Mouse (Mus musculus) forebrain, embryonic 12.5 days (tissue): ENCODE data around the gene Mavs. TPM values are rescaled to one million over a fixed set of nuclear protein-coding genes. Genes with fewer than 3 reads are reported as not detected.

ENCODE experiments used
- ATAC-seq: fragments of 200-750 bp; cut with Nextera tagmentation; 2 replicates; pipeline ENCODE4 v1.8.0; 2017; ENCODE audit warnings: moderate TSS enrichment; ENCODE audit not compliant: low FRiP score
- H3K27ac ChIP-seq: fragments of 300-500 bp; sonication (generic); 2 replicates; pipeline ENCODE4 v1.5.1; 2016; ENCODE audit warnings: mild to moderate bottlenecking
- H3K27me3 ChIP-seq: fragments of 300-500 bp; sonication (generic); 2 replicates; pipeline ENCODE4 v1.6.1; 2016; ENCODE audit warnings: mild to moderate bottlenecking
- H3K36me3 ChIP-seq: fragments of 300-500 bp; sonication (generic); replicated peaks from 2 replicates; pipeline ENCODE4 v1.6.1; 2016; ENCODE audit warnings: mild to moderate bottlenecking
- H3K4me1 ChIP-seq: fragments of 300-500 bp; sonication (generic); 2 replicates; pipeline ENCODE4 v1.6.1; 2016
- H3K4me2 ChIP-seq: fragments of 300-500 bp; sonication (generic); 2 replicates; pipeline ENCODE4 v1.6.1; 2016; ENCODE audit warnings: mild to moderate bottlenecking, moderate library complexity
- H3K4me3 ChIP-seq: fragments of 300-500 bp; sonication (generic); replicated peaks from 2 replicates; pipeline ENCODE4 v1.5.1; 2016; ENCODE audit warnings: mild to moderate bottlenecking
- H3K9ac ChIP-seq: fragments of 300-500 bp; sonication (generic); 2 replicates; pipeline ENCODE4 v1.6.1; 2016; ENCODE audit warnings: mild to moderate bottlenecking
- H3K9me3 ChIP-seq: fragments of 300-500 bp; sonication (generic); 2 replicates; pipeline ENCODE4 v1.6.1; 2016
- WGBS: fragments of 180-500 bp; shearing (Covaris S2); methylation state at CpG from one replicate; pipeline ENCODE4 v1.1.7; 2016; 5-methylcytosine and 5-hydroxymethylcytosine counted together
- microRNA-seq: library from miRNA; unstranded; fragments of <30 nt; microRNA quantifications from one replicate; pipeline ENCODE4, GENCODE M21; 2017
- polyA plus RNA-seq: library from polyadenylated mRNA; unstranded; fragments of >200 nt; fragmentation: Nextera tagmentation; extraction: Ambion mirVana; gene quantifications from 2 replicates; pipeline ENCODE4 v1.2.1, GENCODE M21; 2016

Gene Mavs
- polyA plus RNA-seq, 1 experiment from 2014 or later, result 11.3 TPM

- Histone ChIP-seq H3K27me3 (no peaks in the 10 kb centered on the region), H3K4me1 (no peaks in the 10 kb centered on the region), H3K27ac (no peak overlapping the region), H3K36me3 (peaks cover 70% of the 10 kb centered on the region), H3K9ac (no peak overlapping the region), H3K9me3 (no peaks in the 10 kb centered on the region), H3K4me3 (no peak overlapping the region), H3K4me2 (no peak overlapping the region)
- WGBS, result 95% methylated on average over 5 of the region's 5 CpGs
- ATAC-seq, result no peak
These were observed 42.9 kb downstream of the Mavs start for GRCm38 (mm10) chr2:131276722-131277121.

DNA sequence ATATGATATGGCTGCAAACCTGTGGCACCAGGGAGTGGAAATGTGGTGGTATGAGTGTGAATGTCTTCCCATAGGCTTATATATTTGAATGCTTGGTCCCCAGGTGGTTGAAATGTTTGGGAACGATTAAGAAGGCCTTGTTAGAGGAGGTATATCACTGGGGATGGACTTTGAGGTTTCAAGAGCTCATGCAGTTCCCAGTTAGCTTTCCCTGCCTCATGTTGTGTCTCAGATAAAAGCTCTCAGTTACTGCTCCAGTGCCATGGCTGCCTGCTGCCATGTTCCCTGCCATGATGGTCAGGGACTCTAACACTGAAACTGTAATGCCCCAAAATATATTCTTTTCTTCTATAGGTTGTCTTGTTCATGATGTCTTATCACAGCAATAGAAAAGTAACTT, 47.7 kb downstream of the Mavs start:
- ATAC-seq, result no peak
- Histone ChIP-seq H3K4me2 (no peak overlapping the region), H3K27ac (no peak overlapping the region), H3K36me3 (peaks cover 62% of the 10 kb centered on the region), H3K27me3 (no peaks in the 10 kb centered on the region), H3K9me3 (no peaks in the 10 kb centered on the region), H3K9ac (no peak overlapping the region), H3K4me1 (no peaks in the 10 kb centered on the region), H3K4me3 (no peak overlapping the region)
- WGBS, result 89% methylated on average over 1 of the region's 1 CpGs

- H3K4me1 ChIP-seq, result no peaks in the 10 kb centered on the region
- H3K9ac ChIP-seq, result no peak overlapping the region
- no peak overlapping the region for H3K4me3 ChIP-seq
- no peak overlapping the region for H3K4me2 ChIP-seq
- H3K9me3 ChIP-seq, result no peaks in the 10 kb centered on the region
- ATAC-seq, result no peak
- H3K27ac ChIP-seq, result no peak overlapping the region
- WGBS, result 87% methylated on average over 1 of the region's 1 CpGs
- peaks cover 53% of the 10 kb centered on the region for H3K36me3 ChIP-seq
- no peaks in the 10 kb centered on the region for H3K27me3 ChIP-seq
These were observed 52.4 kb downstream of the Mavs start for GRCm38 (mm10) chr2:131286276-131286675.

DNA sequence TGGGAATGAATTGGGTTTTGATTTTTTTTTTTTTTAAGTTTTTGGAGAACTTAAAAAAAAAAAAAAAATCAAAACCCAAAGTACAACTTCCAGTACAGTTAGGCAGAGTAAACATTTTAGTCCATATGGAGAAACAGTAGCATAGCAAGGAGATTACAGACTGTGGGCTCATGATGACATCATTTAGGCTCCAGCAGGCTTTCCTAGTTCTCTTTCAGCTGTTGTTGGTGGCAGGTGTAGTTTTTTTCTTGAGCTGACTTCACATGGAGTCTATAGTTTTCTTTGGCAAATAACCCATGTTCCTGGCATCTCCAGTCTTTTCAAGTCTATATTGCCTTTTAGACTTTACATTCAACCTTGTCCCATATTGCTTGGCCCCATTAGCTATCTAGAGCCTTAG, 56.8 kb downstream of the Mavs start:
- H3K4me3 ChIP-seq, result no peak overlapping the region
- no peak overlapping the region for H3K9ac ChIP-seq
- no peak for ATAC-seq
- no peak overlapping the region for H3K4me2 ChIP-seq
- H3K27me3 ChIP-seq, result no peaks in the 10 kb centered on the region
- no peak overlapping the region for H3K27ac ChIP-seq
- no peaks in the 10 kb centered on the region for H3K4me1 ChIP-seq
- no peaks in the 10 kb centered on the region for H3K9me3 ChIP-seq
- peaks cover 75% of the 10 kb centered on the region for H3K36me3 ChIP-seq

DNA sequence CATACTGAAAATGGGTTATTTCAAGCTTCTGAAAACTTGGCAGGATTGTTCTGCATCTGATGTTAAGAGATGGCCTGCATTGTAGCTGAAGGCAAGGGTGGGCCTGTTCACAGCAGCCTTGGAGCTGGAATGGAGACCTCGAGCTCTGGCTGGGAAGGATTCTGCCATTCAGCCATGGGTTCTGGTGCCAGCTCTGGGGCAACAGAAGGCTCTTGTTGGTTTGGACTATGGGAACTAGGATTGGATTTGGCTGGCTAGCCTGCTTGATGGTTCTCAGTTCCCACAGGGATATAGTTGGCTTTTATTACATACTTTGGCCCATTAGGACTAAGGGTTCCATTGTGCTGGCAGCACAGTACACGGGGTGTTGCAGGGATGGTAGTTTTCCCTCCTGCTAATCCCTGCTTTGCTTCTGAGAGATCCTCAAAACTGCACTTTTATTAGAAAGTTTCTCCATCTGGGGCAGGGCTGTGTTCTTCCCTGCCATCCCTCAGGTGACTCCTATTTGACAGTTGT, 62.9 kb downstream of the Mavs start:
- H3K9ac ChIP-seq, result no peak overlapping the region
- H3K4me1 ChIP-seq, result no peaks in the 10 kb centered on the region
- H3K4me3 ChIP-seq, result no peak overlapping the region
- WGBS, result 94% methylated on average over 2 of the region's 2 CpGs
- no peak overlapping the region for H3K27ac ChIP-seq
- peaks cover 72% of the 10 kb centered on the region for H3K36me3 ChIP-seq
- no peaks in the 10 kb centered on the region for H3K27me3 ChIP-seq
- no peaks in the 10 kb centered on the region for H3K9me3 ChIP-seq
- H3K4me2 ChIP-seq, result no peak overlapping the region
- no peak for ATAC-seq

Small RNA genes within 50 kb of the gene (microRNA-seq; reads per million reads assigned to microRNA genes)
- 125 reads per million, percentile 51 among the genes with 10 or more reads in this experiment for gene Mir103-2

Other genes with a start within 250 kb of the Mavs start
- 6.0 and 7.6 TPM in 2 replicates for gene Gfra4, start 191.0 kb upstream of the Mavs start, polyA plus RNA-seq
- 0.97 and 1.5 TPM in 2 replicates for gene Adam33, start 170.2 kb upstream of the Mavs start, polyA plus RNA-seq
- 0.06 and 0.09 TPM in 2 replicates for gene Siglec1, start 147.3 kb upstream of the Mavs start, polyA plus RNA-seq
- 4.5 and 5.2 TPM in 2 replicates for gene Hspa12b, start 106.8 kb upstream of the Mavs start, polyA plus RNA-seq
- not detected in 2 replicates for gene Gm11037, start 100.6 kb upstream of the Mavs start, polyA plus RNA-seq
- 104 TPM in 2 replicates for gene 1700037H04Rik, start 74.0 kb upstream of the Mavs start, polyA plus RNA-seq
- gene Cenpb, start 54.0 kb upstream of the Mavs start, polyA plus RNA-seq, result 15.3 and 16.2 TPM in 2 replicates
- gene Cdc25b, start 47.1 kb upstream of the Mavs start, polyA plus RNA-seq, result 73.1 and 81.9 TPM in 2 replicates
- 10.2 and 12.1 TPM in 2 replicates for gene Spef1, start 46.8 kb upstream of the Mavs start, polyA plus RNA-seq
- 29.1 and 30.0 TPM in 2 replicates for gene Ap5s1, start 27.0 kb upstream of the Mavs start, polyA plus RNA-seq
- gene Pank2, start 28.4 kb downstream of the Mavs start, polyA plus RNA-seq, result 58.5 and 70.4 TPM in 2 replicates
- 14.4 and 17.4 TPM in 2 replicates for gene Rnf24, start 118.8 kb downstream of the Mavs start, polyA plus RNA-seq